Mouse (Mus musculus) spleen, adult 2 months (tissue): ENCODE results near the gene Cgn. TPM values are rescaled to one million over a fixed set of nuclear protein-coding genes. Genes with fewer than 3 reads are reported as not detected.

Experiments used
- DNase-seq, 2 experiments: peaks; one replicate each; pipeline versions ENCODE4 v3.0.0 to v3.0.0-alpha.2; 2012 to 2021; ENCODE audit warnings: low spot score in 2 of 2, low read depth in 1 of 2
- H3K27ac ChIP-seq: fragments of 200-500 bp; 2 replicates; pipeline ENCODE4 v1.5.1; 2012; ENCODE audit warnings: low read length, inconsistent platforms; ENCODE audit not compliant: insufficient read depth
- H3K27me3 ChIP-seq: fragments of 200-500 bp; 2 replicates; pipeline ENCODE4 v1.6.1; 2012; ENCODE audit warnings: mild to moderate bottlenecking, moderate library complexity, low read length, inconsistent platforms; ENCODE audit not compliant: control insufficient read depth, insufficient read depth
- H3K36me3 ChIP-seq: fragments of 200-500 bp; 2 replicates; pipeline ENCODE4 v1.6.1; 2012; ENCODE audit warnings: mild to moderate bottlenecking, low read length, inconsistent platforms; ENCODE audit not compliant: control insufficient read depth, insufficient read depth
- H3K4me1 ChIP-seq: fragments of 200-500 bp; 2 replicates; pipeline ENCODE4 v1.6.1; 2011; ENCODE audit warnings: inconsistent platforms; ENCODE audit not compliant: control insufficient read depth, insufficient read depth, insufficient read length
- H3K4me3 ChIP-seq: fragments of 200-500 bp; 2 replicates; pipeline ENCODE4 v1.5.1; 2011; ENCODE audit warnings: mild to moderate bottlenecking, inconsistent platforms; ENCODE audit not compliant: insufficient read depth, insufficient read length; ENCODE audit errors: extremely low read depth
- CTCF ChIP-seq: fragments of 200-500 bp; IDR thresholded peaks from 2 replicates; pipeline ENCODE4 v1.5.1; 2011; ENCODE audit warnings: mild to moderate bottlenecking, inconsistent platforms; ENCODE audit not compliant: insufficient read depth, insufficient read length, insufficient replicate concordance; ENCODE audit errors: extremely low read depth
- POLR2A ChIP-seq: fragments of 200-500 bp; IDR thresholded peaks from 2 replicates; pipeline ENCODE4 v1.6.1; 2011; ENCODE audit warnings: low read depth, low read length, inconsistent platforms
- WGBS: fragments of 180-500 bp; shearing (Covaris S2); methylation state at CpG from one replicate; pipeline ENCODE4 v1.1.7; 2018; 5-methylcytosine and 5-hydroxymethylcytosine counted together
- polyA plus RNA-seq: library from polyadenylated mRNA; depleted of rRNA; stranded (reverse); fragments of >200 nt; gene quantifications from 2 replicates; pipeline ENCODE4 v1.2.3, GENCODE M21; 2012

Cgn gene
- polyA plus RNA-seq, 1 experiment, result 0.11 TPM

- TF ChIP-seq CTCF (no peak), POLR2A (no peak)
- 69% methylated on average over 2 of the region's 2 CpGs for WGBS
- Histone ChIP-seq H3K4me1 (no peaks in the 10 kb centered on the region), H3K27me3 (no peaks in the 10 kb centered on the region), H3K36me3 (no peaks in the 10 kb centered on the region), H3K4me3 (no peak overlapping the region), H3K27ac (no peak overlapping the region)
- no peak for DNase-seq
These were observed 7.4 kb upstream of the Cgn start for GRCm38 (mm10) chr3:94793672-94794071.

- Histone ChIP-seq H3K27ac (no peak overlapping the region), H3K27me3 (peaks cover 2% of the 10 kb centered on the region; the same call in 1 of the 2 replicates), H3K4me1 (no peaks in the 10 kb centered on the region), H3K4me3 (no peak overlapping the region), H3K36me3 (no peaks in the 10 kb centered on the region)
- no peak for TF ChIP-seq CTCF
- TF ChIP-seq POLR2A, result no peak
- WGBS, result 91% methylated on average over 2 of the region's 2 CpGs
- DNase-seq, result no peak
These were observed 6.0 kb upstream of the Cgn start for GRCm38 (mm10) chr3:94792258-94792657.

- WGBS, result 66% methylated on average over 2 of the region's 2 CpGs
- no peak overlapping the region for H3K27ac ChIP-seq
- H3K27me3 ChIP-seq, result peaks cover 8% of the 10 kb centered on the region
- DNase-seq, result no peak
- TF ChIP-seq CTCF, result no peak
- TF ChIP-seq POLR2A, result no peak
- H3K36me3 ChIP-seq, result no peaks in the 10 kb centered on the region
- no peak overlapping the region for H3K4me3 ChIP-seq
- peaks cover 6% of the 10 kb centered on the region; the same call in 1 of the 2 replicates for H3K4me1 ChIP-seq
These were observed 3.2 kb upstream of the Cgn start for GRCm38 (mm10) chr3:94789516-94789915.

- DNase-seq, result no peak
- Histone ChIP-seq H3K4me3 (no peak overlapping the region), H3K27ac (no peak overlapping the region), H3K27me3 (peaks cover 8% of the 10 kb centered on the region), H3K36me3 (no peaks in the 10 kb centered on the region), H3K4me1 (peaks cover 6% of the 10 kb centered on the region; the same call in 1 of the 2 replicates)
- 83% methylated on average over 1 of the region's 1 CpGs for WGBS
- TF ChIP-seq CTCF (no peak), POLR2A (no peak)
These were observed 2.8 kb upstream of the Cgn start for GRCm38 (mm10) chr3:94789071-94789470.

GRCm38 (mm10) chr3:94787122-94787780, 959 bp upstream of the Cgn start:
- no peak overlapping the region; the same call in 1 of the 2 replicates for H3K4me3 ChIP-seq
- no peaks in the 10 kb centered on the region for H3K36me3 ChIP-seq
- DNase-seq, result no peak
- WGBS, result 10% methylated on average over 10 of the region's 11 CpGs
- peaks cover 6% of the 10 kb centered on the region; the same call in 1 of the 2 replicates for H3K4me1 ChIP-seq
- H3K27ac ChIP-seq, result no peak overlapping the region
- TF ChIP-seq POLR2A (no peak), CTCF (no peak)
- H3K27me3 ChIP-seq, result peaks cover 8% of the 10 kb centered on the region

GRCm38 (mm10) chr3:94785958-94786357, 334 bp downstream of the Cgn start:
- WGBS, result 5% methylated on average over 14 of the region's 14 CpGs
- TF ChIP-seq POLR2A, result no peak
- TF ChIP-seq CTCF, result no peak
- Histone ChIP-seq H3K27me3 (peaks cover 8% of the 10 kb centered on the region), H3K4me3 (peak overlapping the region; percentile 63), H3K4me1 (peaks cover 6% of the 10 kb centered on the region; the same call in 1 of the 2 replicates), H3K36me3 (no peaks in the 10 kb centered on the region), H3K27ac (no peak overlapping the region)
- no peak for DNase-seq

- Histone ChIP-seq H3K27me3 (peaks cover 8% of the 10 kb centered on the region), H3K36me3 (no peaks in the 10 kb centered on the region), H3K4me1 (peaks cover 6% of the 10 kb centered on the region; the same call in 1 of the 2 replicates), H3K4me3 (no peak overlapping the region), H3K27ac (no peak overlapping the region)
- WGBS, result 76% methylated on average over 5 of the region's 5 CpGs
- no peak for TF ChIP-seq POLR2A
- TF ChIP-seq CTCF, result no peak
- DNase-seq, result no peak
These were observed 2.1 kb downstream of the Cgn start for GRCm38 (mm10) chr3:94784171-94784701.
